Mouse (Mus musculus) spleen, adult 2 months (tissue): ENCODE results near the gene Rpia. TPM values are rescaled to one million over a fixed set of nuclear protein-coding genes. Genes with fewer than 3 reads are reported as not detected.
A peak's percentile ranks its signal among the peaks of the same experiment; 100 is the strongest.

Experiments used
- DNase-seq, 2 experiments: peaks; one replicate each; pipeline versions ENCODE4 v3.0.0 to v3.0.0-alpha.2; 2012 to 2021; ENCODE audit warnings: low spot score in 2 of 2, low read depth in 1 of 2
- H3K27ac ChIP-seq: fragments of 200-500 bp; 2 replicates; pipeline ENCODE4 v1.5.1; 2012; ENCODE audit warnings: low read length, inconsistent platforms; ENCODE audit not compliant: insufficient read depth
- H3K27me3 ChIP-seq: fragments of 200-500 bp; 2 replicates; pipeline ENCODE4 v1.6.1; 2012; ENCODE audit warnings: mild to moderate bottlenecking, moderate library complexity, low read length, inconsistent platforms; ENCODE audit not compliant: control insufficient read depth, insufficient read depth
- H3K36me3 ChIP-seq: fragments of 200-500 bp; 2 replicates; pipeline ENCODE4 v1.6.1; 2012; ENCODE audit warnings: mild to moderate bottlenecking, low read length, inconsistent platforms; ENCODE audit not compliant: control insufficient read depth, insufficient read depth
- H3K4me1 ChIP-seq: fragments of 200-500 bp; 2 replicates; pipeline ENCODE4 v1.6.1; 2011; ENCODE audit warnings: inconsistent platforms; ENCODE audit not compliant: control insufficient read depth, insufficient read depth, insufficient read length
- H3K4me3 ChIP-seq: fragments of 200-500 bp; 2 replicates; pipeline ENCODE4 v1.5.1; 2011; ENCODE audit warnings: mild to moderate bottlenecking, inconsistent platforms; ENCODE audit not compliant: insufficient read depth, insufficient read length; ENCODE audit errors: extremely low read depth
- CTCF ChIP-seq: fragments of 200-500 bp; IDR thresholded peaks from 2 replicates; pipeline ENCODE4 v1.5.1; 2011; ENCODE audit warnings: mild to moderate bottlenecking, inconsistent platforms; ENCODE audit not compliant: insufficient read depth, insufficient read length, insufficient replicate concordance; ENCODE audit errors: extremely low read depth
- POLR2A ChIP-seq: fragments of 200-500 bp; IDR thresholded peaks from 2 replicates; pipeline ENCODE4 v1.6.1; 2011; ENCODE audit warnings: low read depth, low read length, inconsistent platforms
- WGBS: fragments of 180-500 bp; shearing (Covaris S2); methylation state at CpG from one replicate; pipeline ENCODE4 v1.1.7; 2018; 5-methylcytosine and 5-hydroxymethylcytosine counted together
- polyA plus RNA-seq: library from polyadenylated mRNA; depleted of rRNA; stranded (reverse); fragments of >200 nt; gene quantifications from 2 replicates; pipeline ENCODE4 v1.2.3, GENCODE M21; 2012

Rpia gene
- polyA plus RNA-seq, 1 experiment, result 12.7 TPM

DNA sequence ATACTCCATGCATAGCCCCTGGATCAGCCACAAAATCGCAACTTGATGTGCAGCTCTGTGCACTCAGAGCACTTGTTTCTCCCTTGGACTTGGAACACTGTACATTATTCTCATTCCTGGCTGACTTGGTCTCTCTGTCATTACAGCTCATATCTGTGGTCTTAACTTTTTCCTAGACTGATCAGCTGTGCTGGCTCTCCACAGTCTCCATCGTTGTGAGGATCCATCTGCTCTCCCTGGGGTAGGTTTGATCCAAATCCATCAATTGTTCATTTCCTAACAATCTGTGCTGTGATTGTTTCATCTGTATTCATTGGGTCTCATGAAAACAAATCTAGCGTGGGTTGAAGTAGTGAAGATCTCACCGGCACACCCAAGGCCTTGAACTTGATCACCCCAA, 49.2 kb downstream of the Rpia start:
- no peak for DNase-seq
- H3K36me3 ChIP-seq, result no peaks in the 10 kb centered on the region; the same call in 1 of the 2 replicates
- H3K4me3 ChIP-seq, result no peak overlapping the region
- H3K27me3 ChIP-seq, result no peaks in the 10 kb centered on the region
- peak overlapping the region; percentile 82 for H3K27ac ChIP-seq
- TF ChIP-seq CTCF, result no peak
- TF ChIP-seq POLR2A, result no peak
- WGBS, result 87% methylated on average over 4 of the region's 4 CpGs
- peaks cover 26% of the 10 kb centered on the region for H3K4me1 ChIP-seq

DNA sequence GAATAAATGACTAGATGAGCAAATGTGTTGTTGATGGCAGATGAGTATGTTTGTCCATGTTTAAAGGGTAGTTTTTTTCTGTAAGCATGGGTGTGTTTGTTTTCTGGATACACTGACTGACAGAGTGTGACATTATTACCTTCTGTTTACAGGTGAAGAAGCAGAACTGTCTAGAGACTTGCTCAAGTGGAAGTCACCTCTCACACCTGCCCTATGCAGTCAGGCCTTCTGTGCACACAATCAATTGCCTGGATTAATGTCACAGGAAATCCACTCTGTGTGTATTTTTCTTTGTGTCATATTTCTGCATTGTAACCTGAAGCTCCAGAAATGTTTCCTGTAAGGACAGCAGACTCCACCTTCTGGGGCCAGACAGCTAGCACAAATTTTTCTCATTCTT, 51.5 kb downstream of the Rpia start:
- Histone ChIP-seq H3K36me3 (peaks cover 3% of the 10 kb centered on the region; the same call in 1 of the 2 replicates), H3K4me3 (no peak overlapping the region), H3K27ac (peak overlapping the region; percentile 79), H3K27me3 (no peaks in the 10 kb centered on the region), H3K4me1 (peaks cover 29% of the 10 kb centered on the region)
- no peak for TF ChIP-seq CTCF
- TF ChIP-seq POLR2A, result no peak
- no peak for DNase-seq

DNA sequence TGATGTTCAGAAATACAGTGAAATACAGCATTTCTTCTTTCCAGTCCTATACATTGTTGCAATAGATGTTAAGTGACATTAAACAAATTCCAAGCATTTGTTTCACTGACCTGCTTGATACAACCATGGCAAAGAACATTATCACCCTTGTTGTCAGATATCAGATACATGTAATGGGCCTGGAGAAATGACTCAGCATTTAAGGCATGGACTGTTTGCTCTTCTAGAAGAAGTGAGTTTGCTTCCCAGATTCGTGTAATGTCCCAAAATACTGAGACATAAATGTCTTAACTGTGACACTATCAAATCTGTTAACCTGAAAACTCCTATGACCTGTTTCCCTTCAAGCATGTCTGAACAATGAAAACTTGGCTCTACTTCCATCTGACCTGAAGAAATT, 52.6 kb downstream of the Rpia start:
- H3K27me3 ChIP-seq, result no peaks in the 10 kb centered on the region
- WGBS, result 62% methylated on average over 1 of the region's 1 CpGs
- TF ChIP-seq CTCF (no peak), POLR2A (no peak)
- peaks cover 6% of the 10 kb centered on the region; the same call in 1 of the 2 replicates for H3K36me3 ChIP-seq
- no peak overlapping the region for H3K4me3 ChIP-seq
- H3K4me1 ChIP-seq, result peaks cover 29% of the 10 kb centered on the region
- no peak for DNase-seq
- peak overlapping the region; percentile 66; the same call in 1 of the 2 replicates for H3K27ac ChIP-seq

DNA sequence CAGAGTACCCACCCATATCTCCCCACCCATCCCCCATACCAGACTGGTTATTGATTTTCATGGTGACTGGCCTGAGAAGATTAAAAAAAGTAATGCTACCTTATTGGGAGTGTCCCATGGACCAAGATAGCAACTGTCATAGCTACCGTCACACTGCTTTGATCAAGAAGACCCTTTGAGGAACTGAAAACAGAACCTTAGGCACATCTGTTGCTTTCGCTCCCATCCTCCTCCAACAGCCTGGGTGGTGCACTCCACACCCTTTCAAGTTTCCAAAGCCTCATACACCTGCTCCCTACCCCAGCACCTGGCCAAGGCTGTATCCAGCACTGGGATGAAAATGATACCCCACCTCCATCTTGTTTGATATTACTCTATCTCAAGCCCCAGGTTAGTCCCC, 56.5 kb downstream of the Rpia start:
- Histone ChIP-seq H3K27me3 (no peaks in the 10 kb centered on the region), H3K4me3 (no peak overlapping the region), H3K27ac (peak overlapping the region; percentile 89), H3K36me3 (peaks cover 6% of the 10 kb centered on the region), H3K4me1 (peaks cover 19% of the 10 kb centered on the region)
- TF ChIP-seq CTCF (no peak), POLR2A (no peak)
- 37% methylated on average over 2 of the region's 2 CpGs for WGBS
- DNase-seq, result peak; percentile 64 to 70

DNA sequence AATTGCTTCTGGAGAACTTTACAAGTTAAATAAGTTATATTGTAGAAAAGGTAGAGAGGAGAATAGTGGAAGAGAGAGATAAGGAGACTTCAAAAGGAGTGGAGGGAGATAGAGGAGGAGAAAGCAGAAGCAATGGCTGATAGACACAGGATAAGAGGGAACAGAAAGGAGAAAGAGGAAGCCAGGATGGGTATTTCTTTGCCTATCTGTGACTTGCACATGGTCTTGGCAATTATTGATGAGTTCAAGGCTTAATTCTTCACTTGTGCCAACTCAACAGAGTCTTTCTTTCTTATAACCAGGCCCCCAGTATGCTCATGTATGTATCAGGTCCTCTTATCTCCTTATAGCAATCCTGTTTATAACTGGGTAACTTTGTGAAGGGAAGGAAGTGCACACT, 61.2 kb downstream of the Rpia start:
- Histone ChIP-seq H3K27me3 (no peaks in the 10 kb centered on the region), H3K4me1 (peaks cover 11% of the 10 kb centered on the region), H3K27ac (peak overlapping the region; percentile 62; the same call in 1 of the 2 replicates), H3K36me3 (peaks cover 13% of the 10 kb centered on the region), H3K4me3 (no peak overlapping the region)
- DNase-seq, result no peak
- no peak for TF ChIP-seq POLR2A
- TF ChIP-seq CTCF, result no peak

DNA sequence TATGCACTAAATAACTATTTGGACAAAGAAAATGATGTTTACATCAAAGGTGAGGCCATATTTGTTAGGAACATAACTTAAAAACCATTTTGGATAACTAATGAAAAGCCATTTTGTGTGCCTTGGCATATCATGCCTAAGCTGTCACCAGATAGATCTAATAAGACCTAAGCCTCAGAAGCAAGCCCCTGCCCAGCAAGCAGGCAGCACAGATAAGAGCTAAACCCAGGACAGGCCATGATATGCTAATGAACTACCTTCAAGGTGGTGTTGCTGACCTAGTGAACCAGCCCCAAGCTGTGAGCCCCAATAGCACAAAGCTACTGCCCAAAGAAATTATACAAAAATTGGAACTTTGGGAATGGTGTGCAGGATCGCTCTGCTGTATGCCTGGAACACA, 62.9 kb downstream of the Rpia start:
- Histone ChIP-seq H3K4me1 (peaks cover 8% of the 10 kb centered on the region), H3K4me3 (no peak overlapping the region), H3K27ac (peak overlapping the region; percentile 28), H3K27me3 (no peaks in the 10 kb centered on the region), H3K36me3 (peaks cover 20% of the 10 kb centered on the region)
- DNase-seq, result no peak
- WGBS, result 89% methylated on average over 1 of the region's 1 CpGs
- TF ChIP-seq CTCF (no peak), POLR2A (no peak)

DNA sequence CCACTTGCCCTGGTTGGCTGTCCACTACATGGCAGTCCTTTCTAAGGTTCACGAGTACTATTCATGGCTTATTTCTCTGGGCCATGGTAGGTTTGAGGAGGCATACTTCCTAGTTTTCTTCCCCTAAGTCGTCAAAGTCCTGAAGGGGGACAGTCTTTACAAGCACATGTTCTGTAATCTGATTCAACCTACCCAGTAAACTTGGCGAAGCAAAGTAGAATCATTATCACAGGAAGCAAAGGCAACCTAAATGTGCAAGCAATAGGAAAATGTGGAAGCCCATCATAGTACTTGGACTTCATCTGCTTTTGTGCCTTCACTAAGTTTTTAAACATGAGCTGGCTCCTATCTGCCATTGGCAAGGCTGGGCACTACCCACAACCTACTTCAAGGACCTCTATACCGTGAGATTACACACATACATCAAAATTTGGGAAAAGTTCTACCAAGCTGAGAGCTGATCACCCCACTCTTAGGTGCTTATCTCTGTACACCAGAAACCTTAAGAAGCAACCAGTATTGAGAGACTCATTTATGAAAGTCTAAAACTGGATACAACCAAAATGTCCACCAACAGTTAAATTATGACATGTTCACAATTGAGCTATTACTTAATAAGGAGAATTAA, 64.8 kb downstream of the Rpia start:
- H3K36me3 ChIP-seq, result peaks cover 32% of the 10 kb centered on the region
- H3K27me3 ChIP-seq, result no peaks in the 10 kb centered on the region
- no peak for TF ChIP-seq CTCF
- TF ChIP-seq POLR2A, result no peak; the same call in 1 of the 2 replicates
- no peak overlapping the region for H3K4me3 ChIP-seq
- peak overlapping the region; percentile 96; the same call in 1 of the 2 replicates for H3K27ac ChIP-seq
- no peak for DNase-seq
- H3K4me1 ChIP-seq, result peaks cover 4% of the 10 kb centered on the region; the same call in 1 of the 2 replicates
- 54% methylated on average over 4 of the region's 4 CpGs for WGBS
